Comparison of ENCODE assay signal across 8 mouse cellular contexts in genomic region chr17:42943272-42943696, GRCm38 (mm10).
A peak's percentile ranks its signal among the peaks of the same experiment; 100 is the strongest.
DNase-seq lines count a peak whose midpoint lies in the region; ATAC-seq lines count a peak whose summit lies in the region.

No protein-coding gene starts in this region.

- H3K27me3 ChIP-seq in hindbrain, embryonic 16.5 days (replicated peaks; ENCODE audit: control insufficient read depth, insufficient read depth, low read length): no peaks in the 10 kb centered on the region

- peak; percentile 84 for DNase-seq in R1 (ENCODE audit: low read depth, low spot score)
- peak; percentile 75 to 80 for DNase-seq in cerebellum, postnatal 14 days
- DNase-seq in gastrocnemius, adult 18-20 months (ENCODE audit: low spot score): peak; percentile 85
- peak; percentile 57 for DNase-seq in left cerebral cortex, adult 11 months (ENCODE audit: low spot score)
- DNase-seq in lung, postnatal 14 days: peak; percentile 83
- DNase-seq in retina, adult 2 months (ENCODE audit: low read depth, low spot score): peak; percentile 44
- peak; percentile 78 for DNase-seq in yolk sac, embryonic 10.5 days (ENCODE audit: low spot score)

- peak overlapping the region; percentile 36 for H3K4me2 ChIP-seq in hindbrain, embryonic 16.5 days (ENCODE audit: low read length)

- no peaks in the 10 kb centered on the region for H3K36me3 ChIP-seq in hindbrain, embryonic 16.5 days (ENCODE audit: control insufficient read depth, insufficient read depth, low read length)

- no peak overlapping the region for H3K9ac ChIP-seq in hindbrain, embryonic 16.5 days (ENCODE audit: low read depth, low read length)

- peak; percentile 95 for ATAC-seq in hindbrain, embryonic 16.5 days

- 12% methylated on average over 9 of the region's 9 CpGs for WGBS in hindbrain, embryonic 16.5 days

- no peak overlapping the region for H3K4me3 ChIP-seq in hindbrain, embryonic 16.5 days (ENCODE audit: low read length)

- no peaks in the 10 kb centered on the region for H3K9me3 ChIP-seq in hindbrain, embryonic 16.5 days (ENCODE audit: control insufficient read depth, low read length)

- H3K4me1 ChIP-seq in hindbrain, embryonic 16.5 days (ENCODE audit: control insufficient read depth, insufficient read depth, low read depth, low read length): no peaks in the 10 kb centered on the region

- no peak overlapping the region for H3K27ac ChIP-seq in hindbrain, embryonic 16.5 days (ENCODE audit: low read depth, low read length)
